Mouse (Mus musculus): ENCODE measurements around the gene Plxnc1. TPM values are rescaled to one million over a fixed set of nuclear protein-coding genes. Genes with fewer than 3 reads are reported as not detected.

The Plxnc1 gene
- polyA plus RNA-seq, 2 experiments = 2.0 to 2.1 TPM

DNA sequence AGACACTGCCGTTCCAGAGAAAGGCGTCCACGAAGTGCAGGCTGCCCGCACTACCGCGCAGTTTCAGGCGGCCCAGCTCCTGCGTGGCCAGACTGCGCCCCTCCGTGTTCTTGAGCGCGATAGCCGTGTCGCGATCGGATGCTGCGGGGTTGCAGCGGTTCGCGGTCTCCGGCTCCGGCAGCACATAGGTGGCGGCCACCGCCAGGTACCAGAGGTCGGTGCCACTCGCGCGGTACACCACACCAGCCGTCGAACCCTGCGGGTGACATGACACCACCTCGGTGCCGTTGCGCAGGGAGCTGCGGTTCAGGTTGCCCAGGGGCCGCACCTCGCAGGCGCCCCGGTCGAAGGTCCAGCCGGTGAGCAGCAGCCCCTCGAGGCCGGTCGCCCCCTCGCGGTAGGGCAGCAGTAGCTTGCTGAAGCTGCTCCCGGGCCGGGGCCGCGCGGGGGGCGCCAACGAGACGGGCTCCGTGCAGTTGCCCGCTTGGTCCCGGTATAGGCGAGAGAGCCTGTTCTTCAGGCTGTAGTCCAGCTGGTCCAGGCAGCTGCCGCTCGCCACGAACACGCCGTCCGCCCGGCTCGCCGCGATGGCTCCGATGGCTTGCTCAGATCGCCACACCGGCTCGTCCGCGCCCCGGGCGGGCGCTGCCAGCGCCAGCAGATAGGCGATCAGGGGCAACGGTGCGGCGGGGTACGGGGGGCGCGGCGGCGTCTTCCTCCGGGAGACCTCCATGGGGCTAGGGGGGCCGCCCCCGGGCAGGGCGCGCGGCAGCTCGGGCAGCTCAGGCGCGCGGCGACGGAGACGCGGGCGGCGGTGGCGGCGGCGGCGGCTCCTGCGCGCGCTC lies 567 bp downstream of the Plxnc1 start:
- ATAC-seq (ENCODE audit: insufficient read depth) (peak; percentile 40), DNase-seq (ENCODE audit: low read depth in 3 of 3, low spot score in 3 of 3) (no peak)
- WGBS (ENCODE audit: insufficient replicate concordance) = under 1% methylated on average over 90 of the region's 110 CpGs
- Histone ChIP-seq H3K9me3 (ENCODE audit: control insufficient read depth, low read length) (no peaks in the 10 kb centered on the region), H3K36me3 (replicated peaks; ENCODE audit: control insufficient read depth, insufficient read depth, low read depth) (no peaks in the 10 kb centered on the region), H3K27ac (no peak overlapping the region), H3K27me3 (ENCODE audit: control insufficient read depth, insufficient read depth, low read length) (peaks cover 42% of the 10 kb centered on the region), H3K9ac (replicated peaks) (peak overlapping the region; percentile 51), H3K4me2 (ENCODE audit: low read depth) (peak overlapping the region; percentile 81), H3K4me1 (replicated peaks; ENCODE audit: control insufficient read depth in 2 of 2, insufficient read depth in 2 of 2, low read length in 1 of 2) (peaks cover 6 to 23% of the 10 kb centered on the region in 2 experiments), H3K4me3 (ENCODE audit: insufficient read depth in 1 of 2, low read depth in 2 of 2, low read length in 2 of 2) (peak overlapping the region; percentile 51 to 66)
- TF ChIP-seq CTCF (IDR thresholded peaks at IDR 0.05; ENCODE audit: low read depth) = peak; percentile 54
- no peak for TF ChIP-seq EP300 (IDR thresholded peaks at IDR 0.05; ENCODE audit: low read depth)

DNA sequence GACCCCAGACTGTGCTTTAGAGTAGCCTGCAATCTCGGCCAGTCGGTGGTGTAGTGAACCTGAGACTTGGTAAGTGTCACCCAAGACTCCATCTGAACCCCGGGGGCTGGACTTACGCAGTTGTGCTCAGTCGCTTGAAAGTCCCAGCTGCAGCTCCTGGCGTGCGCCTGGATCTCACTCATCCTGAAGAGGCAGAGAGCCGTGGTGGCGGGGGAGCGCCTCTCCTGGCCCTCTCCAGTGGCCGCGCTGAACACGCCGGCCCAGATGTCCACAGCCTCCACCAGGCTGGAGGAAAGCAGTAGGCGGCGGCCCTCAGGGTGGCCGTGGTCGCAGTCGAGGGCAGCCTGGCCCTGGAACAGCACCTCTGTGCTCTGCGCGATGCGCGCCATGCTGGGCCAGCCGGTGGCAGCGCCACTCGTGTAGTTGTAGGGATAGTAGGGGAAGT lies 1.2 kb downstream of the Plxnc1 start:
- Histone ChIP-seq H3K36me3 (replicated peaks; ENCODE audit: control insufficient read depth, insufficient read depth, low read depth) (no peaks in the 10 kb centered on the region), H3K27me3 (ENCODE audit: control insufficient read depth, insufficient read depth, low read length) (peaks cover 42% of the 10 kb centered on the region), H3K4me1 (replicated peaks; ENCODE audit: control insufficient read depth in 2 of 2, insufficient read depth in 2 of 2, low read length in 1 of 2) (peaks cover 12 to 28% of the 10 kb centered on the region in 2 experiments), H3K9ac (replicated peaks) (peak overlapping the region; percentile 51), H3K27ac (no peak overlapping the region), H3K4me2 (ENCODE audit: low read depth) (peak overlapping the region; percentile 81), H3K4me3 (ENCODE audit: insufficient read depth in 1 of 2, low read depth in 2 of 2, low read length in 2 of 2) (peak overlapping the region; percentile 51 to 66), H3K9me3 (ENCODE audit: control insufficient read depth, low read length) (no peaks in the 10 kb centered on the region)
- DNase-seq (ENCODE audit: low read depth in 3 of 3, low spot score in 3 of 3) = no peak
- peak; percentile 25 for ATAC-seq (ENCODE audit: insufficient read depth)
- WGBS (ENCODE audit: insufficient replicate concordance) = under 1% methylated on average over 26 of the region's 26 CpGs
- TF ChIP-seq EP300 (IDR thresholded peaks at IDR 0.05; ENCODE audit: low read depth) (no peak), CTCF (IDR thresholded peaks at IDR 0.05; ENCODE audit: low read depth) (no peak)

DNA sequence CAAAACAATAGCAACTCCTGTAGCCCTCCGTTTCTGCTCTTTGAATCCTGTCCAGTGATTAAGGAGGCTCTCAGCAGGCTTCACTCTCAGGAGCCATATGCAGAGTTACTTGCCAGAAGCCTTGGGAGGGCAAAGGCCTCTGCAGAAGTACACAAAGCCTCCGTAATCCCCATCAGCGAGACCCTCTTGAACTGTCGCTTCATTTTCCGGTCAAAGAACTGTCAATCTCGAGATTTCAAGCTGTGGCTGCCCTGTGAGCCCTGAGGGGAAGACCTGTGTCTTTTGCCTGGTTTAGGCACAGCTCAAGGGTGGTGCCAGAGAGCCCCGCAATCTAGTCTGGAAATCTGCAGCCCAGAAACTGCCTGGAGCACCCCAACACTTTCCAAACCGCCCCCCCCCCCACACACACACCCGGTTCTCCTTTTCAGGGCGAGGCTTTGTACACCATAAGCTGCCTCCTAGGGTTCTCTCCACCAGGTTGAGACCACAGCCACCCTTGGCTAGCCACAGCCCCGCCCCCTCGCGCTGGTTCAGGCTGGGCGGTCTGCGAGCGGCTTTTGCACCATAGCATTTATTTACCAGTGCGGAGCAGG lies 2.1 kb downstream of the Plxnc1 start:
- H3K9ac ChIP-seq (replicated peaks) = peak overlapping the region; percentile 23
- ATAC-seq (ENCODE audit: insufficient read depth) = no peak
- TF ChIP-seq EP300 (IDR thresholded peaks at IDR 0.05; ENCODE audit: low read depth) (no peak), CTCF (IDR thresholded peaks at IDR 0.05; ENCODE audit: low read depth) (no peak)

DNA sequence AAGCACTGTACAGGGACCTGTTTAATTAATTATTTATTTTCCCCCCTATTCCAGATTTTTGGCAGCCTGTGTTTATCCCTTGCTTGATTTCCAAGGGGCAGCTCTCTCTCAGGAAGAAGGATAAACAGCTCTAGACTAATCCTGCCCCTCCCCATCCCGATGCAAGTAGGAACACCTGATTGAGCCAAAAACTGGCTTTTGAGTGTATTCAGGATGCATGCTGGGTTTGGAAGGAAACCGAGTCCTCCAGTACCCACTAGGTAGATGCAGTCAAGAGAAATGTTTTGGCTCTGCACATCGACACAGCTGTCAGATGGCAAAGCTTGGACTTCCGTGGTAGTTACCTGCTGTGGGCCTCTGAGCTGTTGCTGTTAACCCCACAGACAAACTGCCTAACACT lies 3.1 kb downstream of the Plxnc1 start:
- TF ChIP-seq EP300 (IDR thresholded peaks at IDR 0.05; ENCODE audit: low read depth) (no peak), CTCF (IDR thresholded peaks at IDR 0.05; ENCODE audit: low read depth) (no peak)
- H3K4me2 ChIP-seq (ENCODE audit: low read depth) = no peak overlapping the region
- DNase-seq (ENCODE audit: low read depth in 3 of 3, low spot score in 3 of 3) = no peak
- 30% methylated on average over 4 of the region's 4 CpGs for WGBS (ENCODE audit: insufficient replicate concordance)
- H3K9me3 ChIP-seq (ENCODE audit: control insufficient read depth, low read length) = no peaks in the 10 kb centered on the region
- no peak overlapping the region for H3K4me3 ChIP-seq (ENCODE audit: insufficient read depth in 1 of 2, low read depth in 2 of 2, low read length in 2 of 2)
- H3K27me3 ChIP-seq (ENCODE audit: control insufficient read depth, insufficient read depth, low read length) = peaks cover 42% of the 10 kb centered on the region
- no peak for ATAC-seq (ENCODE audit: insufficient read depth)
- H3K4me1 ChIP-seq (replicated peaks; ENCODE audit: control insufficient read depth in 2 of 2, insufficient read depth in 2 of 2, low read length in 1 of 2) = peaks cover 17 to 36% of the 10 kb centered on the region in 2 experiments
- no peak overlapping the region for H3K9ac ChIP-seq (replicated peaks)
- H3K36me3 ChIP-seq (replicated peaks; ENCODE audit: control insufficient read depth, insufficient read depth, low read depth) = no peaks in the 10 kb centered on the region
- H3K27ac ChIP-seq = no peak overlapping the region

More for the DNA sequence above, 2.1 kb downstream of the Plxnc1 start:
- H3K4me1 ChIP-seq (replicated peaks; ENCODE audit: control insufficient read depth in 2 of 2, insufficient read depth in 2 of 2, low read length in 1 of 2) = peaks cover 17 to 36% of the 10 kb centered on the region in 2 experiments
- WGBS (ENCODE audit: insufficient replicate concordance) = 1% methylated on average over 17 of the region's 17 CpGs
- H3K9me3 ChIP-seq (ENCODE audit: control insufficient read depth, low read length) = no peaks in the 10 kb centered on the region
- H3K4me2 ChIP-seq (ENCODE audit: low read depth) = peak overlapping the region; percentile 81
- H3K27ac ChIP-seq = no peak overlapping the region
- DNase-seq (ENCODE audit: low read depth in 3 of 3, low spot score in 3 of 3) = no peak
- peaks cover 42% of the 10 kb centered on the region for H3K27me3 ChIP-seq (ENCODE audit: control insufficient read depth, insufficient read depth, low read length)
- H3K36me3 ChIP-seq (replicated peaks; ENCODE audit: control insufficient read depth, insufficient read depth, low read depth) = no peaks in the 10 kb centered on the region
- peak overlapping the region; percentile 51 to 66 for H3K4me3 ChIP-seq (ENCODE audit: insufficient read depth in 1 of 2, low read depth in 2 of 2, low read length in 2 of 2)

DNA sequence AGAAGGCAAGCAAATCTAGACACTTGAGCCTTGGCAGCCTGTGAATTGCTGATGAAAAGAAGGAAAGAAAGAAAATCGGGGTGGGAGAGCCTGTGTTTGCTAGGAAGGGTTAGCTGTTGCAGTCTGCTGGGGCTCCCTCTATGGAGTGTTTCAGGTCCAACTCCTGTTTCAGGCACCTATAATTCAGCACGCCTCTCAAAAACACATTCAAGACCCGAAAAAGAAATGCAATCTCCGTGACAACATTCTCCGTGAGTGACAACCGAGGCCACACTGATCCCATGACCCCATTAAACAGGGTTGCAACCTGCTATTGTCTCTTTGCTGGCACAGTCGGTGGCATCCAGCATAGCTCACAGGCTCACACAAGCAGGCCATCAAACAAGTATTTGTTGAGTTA lies 3.8 kb downstream of the Plxnc1 start:
- Histone ChIP-seq H3K9ac (replicated peaks) (no peak overlapping the region), H3K4me1 (replicated peaks; ENCODE audit: control insufficient read depth in 2 of 2, insufficient read depth in 2 of 2, low read length in 1 of 2) (peaks cover 17 to 36% of the 10 kb centered on the region in 2 experiments), H3K27ac (no peak overlapping the region), H3K4me2 (ENCODE audit: low read depth) (no peak overlapping the region), H3K4me3 (ENCODE audit: insufficient read depth in 1 of 2, low read depth in 2 of 2, low read length in 2 of 2) (no peak overlapping the region), H3K27me3 (ENCODE audit: control insufficient read depth, insufficient read depth, low read length) (peaks cover 38% of the 10 kb centered on the region), H3K36me3 (replicated peaks; ENCODE audit: control insufficient read depth, insufficient read depth, low read depth) (no peaks in the 10 kb centered on the region), H3K9me3 (ENCODE audit: control insufficient read depth, low read length) (no peaks in the 10 kb centered on the region)
- WGBS (ENCODE audit: insufficient replicate concordance) = 56% methylated on average over 7 of the region's 7 CpGs
- DNase-seq (ENCODE audit: low read depth in 3 of 3, low spot score in 3 of 3) = no peak
- ATAC-seq (ENCODE audit: insufficient read depth) = no peak
- no peak for TF ChIP-seq EP300 (IDR thresholded peaks at IDR 0.05; ENCODE audit: low read depth)
- no peak for TF ChIP-seq CTCF (IDR thresholded peaks at IDR 0.05; ENCODE audit: low read depth)

Data from liver, embryonic 14.5 days (tissue).